Mouse (Mus musculus): ENCODE results near the gene Lcn10.

DNA sequence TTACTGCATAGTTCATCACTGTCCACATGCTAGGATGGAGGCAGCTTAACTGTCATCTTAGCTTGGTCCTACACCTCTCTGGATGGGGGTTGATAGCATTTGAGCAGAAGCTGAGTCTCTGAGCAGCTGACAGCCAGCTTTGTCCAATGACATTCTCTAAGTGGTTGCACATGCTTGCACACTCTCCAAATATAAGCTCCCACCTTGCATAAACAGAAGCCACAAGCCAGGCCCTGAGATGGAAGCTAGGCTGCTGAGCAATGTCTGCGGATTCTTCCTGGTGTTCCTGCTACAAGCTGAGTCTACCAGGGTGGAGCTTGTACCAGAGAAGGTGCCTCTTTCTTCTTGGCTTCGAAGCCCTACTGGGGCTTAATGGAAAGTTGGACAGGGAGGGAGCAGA lies 29.6 kb upstream of the Lcn10 start, which contains the start of gene Lcn8:
- no peak for TF ChIP-seq CTCF (IDR thresholded peaks at IDR 0.05; ENCODE audit: control insufficient read depth, insufficient read depth, low read length)
- no peak for TF ChIP-seq POLR2A (IDR thresholded peaks at IDR 0.05; ENCODE audit: borderline replicate concordance, control insufficient read depth, low read depth, low read length)

Measured in bone marrow, adult 2 months (tissue).